Mouse (Mus musculus) lung, adult 2 months (tissue): Measurements from ENCODE around the gene Fam83b.

Source experiments
- CTCF ChIP-seq: fragments of 200-500 bp; IDR thresholded peaks from 2 replicates; pipeline ENCODE4 v1.5.1; 2011; ENCODE audit warnings: mild to moderate bottlenecking, low read length, control low read depth; ENCODE audit not compliant: insufficient read depth
- POLR2A ChIP-seq: fragments of 200-500 bp; IDR thresholded peaks from 2 replicates; pipeline ENCODE4 v1.6.1; 2011; ENCODE audit warnings: low read depth, mild to moderate bottlenecking, control low read depth, low read length, borderline replicate concordance; ENCODE audit errors: extremely low read depth

- TF ChIP-seq POLR2A (no peak), CTCF (no peak)
Observed at GRCm38 (mm10) chr9:76559240-76559639, 7.7 kb downstream of the Fam83b start.
